Mouse (Mus musculus) forelimb bud, embryonic 11.5 days (tissue): ENCODE data around the gene Taf1d.
A peak's percentile ranks its signal among the peaks of the same experiment; 100 is the strongest.
"Not testable (repeated sequence)": the region's sequence is repeated elsewhere in the genome, so short reads cannot be mapped to it uniquely, and the experiment has no call there.

Source experiments
- DNase-seq: peaks from one replicate; pipeline ENCODE4 v3.0.0-alpha.2; 2012; ENCODE audit warnings: low read depth, low spot score

Taf1d gene

GRCm38 (mm10) chr9:15305503-15306397 is at the start of gene Taf1d:
Gene Taf1d (plus strand): TSS chr9:15306214.
- peak; percentile 94 for DNase-seq

GRCm38 (mm10) chr9:15256214-15256613 is 49.8 kb upstream of the Taf1d start:
- no peak for DNase-seq

GRCm38 (mm10) chr9:15261980-15262379 is 44.0 kb upstream of the Taf1d start:
- no peak for DNase-seq

GRCm38 (mm10) chr9:15263487-15263886 is 42.5 kb upstream of the Taf1d start:
- no peak for DNase-seq

- DNase-seq, result no peak
Measured at GRCm38 (mm10) chr9:15273981-15274380, 32.0 kb upstream of the Taf1d start.

- DNase-seq, result no peak
Measured at GRCm38 (mm10) chr9:15276855-15277254, 29.2 kb upstream of the Taf1d start.

GRCm38 (mm10) chr9:15278343-15278742 is 27.7 kb upstream of the Taf1d start:
- no peak for DNase-seq

- no peak for DNase-seq
Measured at GRCm38 (mm10) chr9:15279139-15279648, 26.8 kb upstream of the Taf1d start.

- peak; percentile 96 for DNase-seq
Measured at GRCm38 (mm10) chr9:15279649-15280490, 26.1 kb upstream of the Taf1d start, which contains the start of gene Med17. Gene Med17 (minus strand): TSS chr9:15279931.

- DNase-seq, result peak; percentile 5
Measured at GRCm38 (mm10) chr9:15280491-15280879, 25.5 kb upstream of the Taf1d start.

- no peak for DNase-seq
Measured at GRCm38 (mm10) chr9:15285443-15285842, 20.6 kb upstream of the Taf1d start.

GRCm38 (mm10) chr9:15287846-15288245 is 18.2 kb upstream of the Taf1d start:
- DNase-seq, result no peak

- no peak for DNase-seq
Measured at GRCm38 (mm10) chr9:15288402-15288801, 17.6 kb upstream of the Taf1d start.

GRCm38 (mm10) chr9:15289251-15289650 is 16.8 kb upstream of the Taf1d start:
- DNase-seq, result no peak

- DNase-seq, result no peak
Measured at GRCm38 (mm10) chr9:15297112-15297511, 8.9 kb upstream of the Taf1d start.

GRCm38 (mm10) chr9:15298451-15298850 is 7.6 kb upstream of the Taf1d start:
- DNase-seq, result no peak

- DNase-seq, result no peak
Measured at GRCm38 (mm10) chr9:15300056-15300455, 6.0 kb upstream of the Taf1d start.

GRCm38 (mm10) chr9:15301399-15301798 is 4.6 kb upstream of the Taf1d start:
- DNase-seq, result no peak

- not testable (repeated sequence) for DNase-seq
Measured at GRCm38 (mm10) chr9:15302006-15302405, 4.0 kb upstream of the Taf1d start.

GRCm38 (mm10) chr9:15302881-15303280 is 3.1 kb upstream of the Taf1d start:
- no peak for DNase-seq

GRCm38 (mm10) chr9:15306398-15307119 is 545 bp downstream of the Taf1d start, which contains the start of gene 4931406C07Rik:
Gene 4931406C07Rik (minus strand): TSS chr9:15306448.
- peak; percentile 57 for DNase-seq
